Mouse (Mus musculus) c-Kit-negative CD71-positive TER-119-positive erythroid progenitor cells, embryonic 14.5 days (primary cell): Measurements from ENCODE around the gene Mpp4.

ENCODE experiments used
- DNase-seq: peaks from one replicate; pipeline ENCODE4 v3.0.0-alpha.2; 2013; ENCODE audit warnings: low read depth, low spot score

Gene Mpp4

GRCm38 (mm10) chr1:59167654-59168425, 4.7 kb upstream of the Mpp4 start:
- no peak for DNase-seq

GRCm38 (mm10) chr1:59166232-59166905, 3.2 kb upstream of the Mpp4 start:
- DNase-seq, result no peak

GRCm38 (mm10) chr1:59163918-59164317, 729 bp upstream of the Mpp4 start:
- no peak for DNase-seq

- no peak for DNase-seq
Observed at GRCm38 (mm10) chr1:59162309-59163024, 722 bp downstream of the Mpp4 start.

- DNase-seq, result no peak
Observed at GRCm38 (mm10) chr1:59161396-59161795, 1.8 kb downstream of the Mpp4 start.

GRCm38 (mm10) chr1:59160871-59161270, 2.3 kb downstream of the Mpp4 start:
- DNase-seq, result no peak

- DNase-seq, result no peak
Observed at GRCm38 (mm10) chr1:59159136-59159535, 4.1 kb downstream of the Mpp4 start.

GRCm38 (mm10) chr1:59158498-59158897, 4.7 kb downstream of the Mpp4 start:
- DNase-seq, result no peak

- no peak for DNase-seq
Observed at GRCm38 (mm10) chr1:59157846-59158245, 5.3 kb downstream of the Mpp4 start.

- DNase-seq, result no peak
Observed at GRCm38 (mm10) chr1:59152346-59152745, 10.8 kb downstream of the Mpp4 start.

- DNase-seq, result no peak
Observed at GRCm38 (mm10) chr1:59150542-59150941, 12.6 kb downstream of the Mpp4 start.

GRCm38 (mm10) chr1:59144543-59144942, 18.6 kb downstream of the Mpp4 start:
- DNase-seq, result no peak

- DNase-seq, result peak; percentile 51
Observed at GRCm38 (mm10) chr1:59142809-59143208, 20.4 kb downstream of the Mpp4 start.

- DNase-seq, result no peak
Observed at GRCm38 (mm10) chr1:59134419-59134818, 28.8 kb downstream of the Mpp4 start.

GRCm38 (mm10) chr1:59128879-59129278, 34.3 kb downstream of the Mpp4 start:
- no peak for DNase-seq

- DNase-seq, result no peak
Observed at GRCm38 (mm10) chr1:59125558-59125957, 37.6 kb downstream of the Mpp4 start.

GRCm38 (mm10) chr1:59119720-59120457, 43.3 kb downstream of the Mpp4 start, which contains the start of gene Tmem237:
Gene Tmem237, minus strand, starts transcription at chr1:59120408.
- DNase-seq, result peak; percentile 73

- DNase-seq, result no peak
Observed at GRCm38 (mm10) chr1:59110524-59110923, 52.7 kb downstream of the Mpp4 start.

GRCm38 (mm10) chr1:59102071-59102470, 61.1 kb downstream of the Mpp4 start:
- DNase-seq, result no peak

- no peak for DNase-seq
Observed at GRCm38 (mm10) chr1:59101020-59101419, 62.2 kb downstream of the Mpp4 start.

- DNase-seq, result no peak
Observed at GRCm38 (mm10) chr1:59094705-59095104, 68.5 kb downstream of the Mpp4 start, which contains the start of gene C2cd6. Gene C2cd6, minus strand, starts transcription at chr1:59094900.
